Mouse (Mus musculus) neural tube, embryonic 13.5 days (tissue): ENCODE data around the gene Hnrnpul1. TPM values are rescaled to one million over a fixed set of nuclear protein-coding genes. Genes with fewer than 3 reads are reported as not detected.

Source experiments
- ATAC-seq: fragments of 200-750 bp; cut with Nextera tagmentation; 2 replicates; pipeline ENCODE4 v1.8.0; 2017; ENCODE audit warnings: low read depth, mild to moderate bottlenecking, moderate TSS enrichment, moderate library complexity
- H3K27ac ChIP-seq: fragments of 300-500 bp; sonication (generic); replicated peaks from 2 replicates; pipeline ENCODE4 v1.5.1; 2015; ENCODE audit warnings: moderate library complexity, mild to moderate bottlenecking, inconsistent platforms
- H3K27me3 ChIP-seq: fragments of 300-500 bp; sonication (generic); 2 replicates; pipeline ENCODE4 v1.6.1; 2015; ENCODE audit warnings: mild to moderate bottlenecking, inconsistent platforms
- H3K36me3 ChIP-seq: fragments of 300-500 bp; sonication (generic); 2 replicates; pipeline ENCODE4 v1.6.1; 2015; ENCODE audit warnings: mild to moderate bottlenecking, inconsistent platforms
- H3K4me1 ChIP-seq: fragments of 300-500 bp; sonication (generic); replicated peaks from 2 replicates; pipeline ENCODE4 v1.6.1; 2015; ENCODE audit warnings: inconsistent platforms
- H3K4me2 ChIP-seq: fragments of 300-500 bp; sonication (generic); 2 replicates; pipeline ENCODE4 v1.6.1; 2015; ENCODE audit warnings: inconsistent platforms, mild to moderate bottlenecking, moderate library complexity
- H3K4me3 ChIP-seq: fragments of 300-500 bp; sonication (generic); 2 replicates; pipeline ENCODE4 v1.5.1; 2015; ENCODE audit warnings: mild to moderate bottlenecking, inconsistent platforms
- H3K9ac ChIP-seq: fragments of 300-500 bp; sonication (generic); 2 replicates; pipeline ENCODE4 v1.6.1; 2015; ENCODE audit warnings: moderate library complexity, mild to moderate bottlenecking, inconsistent platforms
- H3K9me3 ChIP-seq: fragments of 300-500 bp; sonication (generic); 2 replicates; pipeline ENCODE4 v1.6.1; 2016; ENCODE audit warnings: inconsistent platforms
- WGBS: fragments of 180-500 bp; shearing (Covaris S2); methylation state at CpG from one replicate; pipeline ENCODE4 v1.1.7; 2015; 5-methylcytosine and 5-hydroxymethylcytosine counted together
- polyA plus RNA-seq: library from polyadenylated mRNA; unstranded; fragments of >200 nt; fragmentation: Nextera tagmentation; extraction: Ambion mirVana; gene quantifications from 2 replicates; pipeline ENCODE4 v1.2.1, GENCODE M21; 2015

The Hnrnpul1 gene
- polyA plus RNA-seq, 1 experiment from 2014 or later, result 45.1 TPM

DNA sequence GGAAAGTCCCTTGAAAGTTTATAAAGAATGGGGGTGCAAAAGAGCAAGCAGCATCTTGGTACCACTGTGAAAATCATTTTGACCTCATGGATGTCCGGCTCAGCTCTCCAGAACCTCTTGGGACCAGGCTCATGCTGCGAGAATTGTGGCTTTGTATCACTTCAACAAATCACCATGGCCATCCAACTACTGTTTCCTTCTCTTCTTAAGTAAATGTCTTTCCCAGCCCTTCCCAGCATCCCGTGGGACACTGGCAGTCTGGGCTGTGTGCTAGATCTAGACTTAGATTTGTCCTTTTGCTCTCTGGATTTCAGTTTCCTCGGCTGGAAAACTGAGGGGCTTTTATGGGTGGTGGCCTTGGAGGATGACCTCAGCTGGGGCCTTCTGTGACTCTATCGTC, 13.7 kb upstream of the Hnrnpul1 start:
- 84% methylated on average over 5 of the region's 5 CpGs for WGBS
- H3K4me1 ChIP-seq, result no peaks in the 10 kb centered on the region

DNA sequence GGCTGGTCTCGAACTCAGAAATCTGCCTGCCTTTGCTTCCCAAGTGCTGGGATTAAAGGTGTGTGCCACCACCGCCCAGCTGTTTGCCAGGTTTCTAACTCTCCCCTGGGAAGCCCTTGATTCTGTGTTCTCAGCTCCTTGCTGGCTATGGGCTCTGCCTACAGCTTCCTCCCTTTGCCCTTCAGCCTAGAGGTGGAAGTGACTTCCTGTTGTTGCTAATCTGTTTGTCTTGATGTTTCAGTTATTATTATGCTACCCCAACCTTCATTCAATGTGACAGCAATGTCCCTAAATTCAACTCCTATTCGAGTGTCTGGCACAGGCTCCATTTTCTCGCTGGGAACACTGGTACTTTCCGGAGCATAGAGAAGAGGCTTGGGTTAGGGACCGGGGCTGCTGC, 11.6 kb upstream of the Hnrnpul1 start:
- Histone ChIP-seq H3K9me3 (no peaks in the 10 kb centered on the region), H3K4me3 (no peak overlapping the region), H3K36me3 (peaks cover 9% of the 10 kb centered on the region; the same call in 1 of the 2 replicates), H3K27me3 (no peaks in the 10 kb centered on the region), H3K4me2 (no peak overlapping the region), H3K4me1 (no peaks in the 10 kb centered on the region), H3K27ac (no peak overlapping the region), H3K9ac (no peak overlapping the region)
- no peak for ATAC-seq
- WGBS, result 85% methylated on average over 6 of the region's 6 CpGs

More for the DNA sequence above, 13.7 kb upstream of the Hnrnpul1 start:
- H3K9me3 ChIP-seq, result no peaks in the 10 kb centered on the region
- H3K27ac ChIP-seq, result no peak overlapping the region
- peaks cover 14% of the 10 kb centered on the region; the same call in 1 of the 2 replicates for H3K36me3 ChIP-seq
- no peak for ATAC-seq
- H3K9ac ChIP-seq, result no peak overlapping the region
- no peak overlapping the region for H3K4me3 ChIP-seq
- no peak overlapping the region for H3K4me2 ChIP-seq
- H3K27me3 ChIP-seq, result no peaks in the 10 kb centered on the region

GRCm38 (mm10) chr7:25764221-25764620, 9.7 kb upstream of the Hnrnpul1 start:
- no peaks in the 10 kb centered on the region for H3K4me1 ChIP-seq
- peaks cover 12% of the 10 kb centered on the region; the same call in 1 of the 2 replicates for H3K36me3 ChIP-seq
- no peak overlapping the region for H3K27ac ChIP-seq
- no peak for ATAC-seq
- WGBS, result 53% methylated on average over 5 of the region's 5 CpGs
- no peaks in the 10 kb centered on the region for H3K27me3 ChIP-seq
- H3K4me3 ChIP-seq, result no peak overlapping the region
- no peak overlapping the region for H3K4me2 ChIP-seq
- H3K9me3 ChIP-seq, result no peaks in the 10 kb centered on the region
- no peak overlapping the region for H3K9ac ChIP-seq

GRCm38 (mm10) chr7:25763678-25764077, 9.1 kb upstream of the Hnrnpul1 start:
- Histone ChIP-seq H3K36me3 (peaks cover 12% of the 10 kb centered on the region; the same call in 1 of the 2 replicates), H3K27ac (no peak overlapping the region), H3K27me3 (no peaks in the 10 kb centered on the region), H3K4me3 (no peak overlapping the region), H3K9me3 (no peaks in the 10 kb centered on the region), H3K9ac (no peak overlapping the region), H3K4me1 (no peaks in the 10 kb centered on the region), H3K4me2 (no peak overlapping the region)
- no peak for ATAC-seq
- WGBS, result 68% methylated on average over 11 of the region's 11 CpGs

DNA sequence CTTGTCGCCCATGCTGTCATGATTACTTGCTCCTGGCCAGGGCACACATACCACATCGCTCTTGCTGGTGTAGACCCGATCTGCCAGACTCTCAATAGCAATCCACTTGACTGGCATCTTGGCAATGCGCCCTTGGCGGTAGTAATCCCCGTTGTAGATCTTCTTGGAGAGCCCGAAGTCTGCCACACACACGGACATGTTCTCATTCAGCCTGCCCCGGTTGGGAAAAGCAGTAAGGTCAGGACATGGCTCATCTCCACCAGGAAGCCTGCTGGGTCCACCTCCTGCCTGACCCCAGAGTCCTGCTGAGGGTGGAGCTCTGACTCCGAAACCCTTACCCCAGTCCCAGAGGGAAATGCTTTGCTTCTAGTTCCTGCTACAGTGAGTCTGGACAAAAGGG, 6.8 kb upstream of the Hnrnpul1 start:
- Histone ChIP-seq H3K4me2 (no peak overlapping the region), H3K9ac (no peak overlapping the region), H3K4me1 (no peaks in the 10 kb centered on the region; the same call in 1 of the 2 replicates), H3K27me3 (no peaks in the 10 kb centered on the region), H3K9me3 (no peaks in the 10 kb centered on the region), H3K4me3 (no peak overlapping the region), H3K27ac (no peak overlapping the region), H3K36me3 (0 out of 2 replicates have a peak, but pooled peaks cover 3% of the 10 kb centered on the region)
- 87% methylated on average over 10 of the region's 10 CpGs for WGBS
- ATAC-seq, result no peak

DNA sequence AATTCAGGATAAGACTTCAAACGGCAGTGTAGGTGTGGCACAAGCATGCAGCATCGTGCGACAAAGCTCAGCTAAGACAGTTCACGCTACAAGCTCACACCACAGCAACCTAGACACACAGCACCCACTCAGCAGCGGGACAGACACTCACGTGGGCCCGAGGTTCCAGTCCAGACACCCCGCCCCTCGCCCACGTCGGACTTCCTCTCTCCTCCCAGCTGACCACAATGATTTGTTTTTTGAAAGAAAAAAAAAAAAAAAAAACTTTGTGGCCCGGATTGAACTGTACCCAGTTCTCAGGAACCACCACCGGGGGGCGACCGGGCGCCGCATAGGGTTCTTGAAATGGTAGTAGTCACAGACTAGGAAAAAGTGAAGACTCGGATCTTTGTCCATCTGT, 1.5 kb upstream of the Hnrnpul1 start:
- Histone ChIP-seq H3K4me2 (peak overlapping the region; percentile 89), H3K27me3 (no peaks in the 10 kb centered on the region), H3K4me3 (peak overlapping the region; percentile 99), H3K9ac (peak overlapping the region; percentile 72), H3K4me1 (peaks cover 27% of the 10 kb centered on the region), H3K36me3 (peaks cover 8% of the 10 kb centered on the region), H3K27ac (peak overlapping the region; percentile 95), H3K9me3 (no peaks in the 10 kb centered on the region)
- ATAC-seq, result peak; percentile 30
- WGBS, result under 1% methylated on average over 18 of the region's 18 CpGs

DNA sequence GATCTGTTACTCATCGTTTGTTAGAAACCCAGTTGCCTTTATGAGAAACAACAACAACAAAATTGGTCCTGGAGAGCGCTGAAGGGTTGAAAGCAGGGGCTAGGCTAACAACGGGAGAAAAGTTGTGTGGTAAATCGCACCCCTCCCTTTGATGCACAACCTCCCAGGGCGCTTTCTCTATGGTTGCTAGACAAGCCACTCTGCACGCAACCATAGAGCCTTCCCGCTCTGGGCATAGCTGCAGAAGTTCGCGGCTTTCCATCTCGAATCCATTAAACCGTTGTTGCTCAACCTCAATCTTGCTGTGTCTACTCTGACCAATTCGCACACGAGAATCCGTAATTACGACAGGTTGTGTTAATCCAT, 894 bp upstream of the Hnrnpul1 start:
- H3K27ac ChIP-seq, result peak overlapping the region; percentile 95
- H3K4me1 ChIP-seq, result peaks cover 27% of the 10 kb centered on the region
- peaks cover 13% of the 10 kb centered on the region for H3K36me3 ChIP-seq
- no peaks in the 10 kb centered on the region for H3K9me3 ChIP-seq
- H3K27me3 ChIP-seq, result no peaks in the 10 kb centered on the region
- peak overlapping the region; percentile 89 for H3K4me2 ChIP-seq
- peak overlapping the region; percentile 72 for H3K9ac ChIP-seq
- peak overlapping the region; percentile 99 for H3K4me3 ChIP-seq
- WGBS, result under 1% methylated on average over 15 of the region's 15 CpGs
- peak; percentile 63 for ATAC-seq

GRCm38 (mm10) chr7:25754439-25754737, 169 bp downstream of the Hnrnpul1 start:
- Histone ChIP-seq H3K36me3 (peaks cover 19% of the 10 kb centered on the region), H3K27me3 (no peaks in the 10 kb centered on the region), H3K9me3 (no peaks in the 10 kb centered on the region), H3K4me3 (peak overlapping the region; percentile 99), H3K4me2 (peak overlapping the region; percentile 89), H3K9ac (peak overlapping the region; percentile 99), H3K27ac (peak overlapping the region; percentile 95), H3K4me1 (peaks cover 27% of the 10 kb centered on the region)
- WGBS, result 1% methylated on average over 30 of the region's 30 CpGs
- no peak for ATAC-seq

DNA sequence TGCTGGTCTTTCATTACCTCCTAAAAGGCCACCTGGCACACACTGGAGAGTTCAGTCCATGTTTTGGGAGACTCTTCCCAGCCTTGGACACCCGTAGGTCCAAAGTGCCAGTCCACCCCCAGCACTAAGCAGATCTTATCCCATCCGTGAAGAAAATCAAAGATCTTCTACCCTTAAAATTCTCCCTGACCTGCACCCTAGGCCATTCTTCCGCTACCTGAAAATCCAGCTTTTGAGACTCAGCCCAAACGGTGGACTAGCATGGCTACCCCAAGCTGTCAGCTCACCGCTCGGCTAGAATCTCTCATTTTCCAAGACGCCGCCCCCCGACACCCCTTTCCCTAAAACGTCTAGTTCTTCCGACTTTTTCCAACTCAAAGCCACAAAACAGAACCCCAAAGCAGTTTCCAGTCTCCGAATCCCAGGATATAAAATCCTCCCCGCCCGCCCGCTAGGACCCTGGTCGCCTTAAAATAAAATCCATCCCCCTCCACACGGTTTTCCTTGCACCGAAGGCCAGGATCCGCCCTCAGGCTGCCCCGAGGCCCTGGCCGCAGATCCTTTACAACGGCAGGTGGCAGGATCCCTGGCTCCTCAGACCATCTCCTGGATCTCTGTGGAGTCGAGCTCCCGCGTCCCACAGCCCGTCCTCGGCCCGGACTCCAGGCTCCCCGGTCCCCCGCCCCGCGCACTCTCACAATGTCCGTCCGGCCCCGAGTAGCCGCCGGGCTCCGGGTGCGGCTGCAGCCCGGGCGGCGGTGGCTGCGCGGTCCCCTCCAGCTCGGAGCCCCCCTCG, 716 bp downstream of the Hnrnpul1 start:
- H3K9ac ChIP-seq, result peak overlapping the region; percentile 99
- peak overlapping the region; percentile 99 for H3K4me3 ChIP-seq
- peak overlapping the region; percentile 89 for H3K4me2 ChIP-seq
- no peaks in the 10 kb centered on the region for H3K27me3 ChIP-seq
- ATAC-seq, result peak; percentile 9
- under 1% methylated on average over 46 of the region's 46 CpGs for WGBS
- H3K9me3 ChIP-seq, result no peaks in the 10 kb centered on the region
- H3K4me1 ChIP-seq, result peaks cover 27% of the 10 kb centered on the region
- peaks cover 25% of the 10 kb centered on the region for H3K36me3 ChIP-seq
- peak overlapping the region; percentile 95 for H3K27ac ChIP-seq

DNA sequence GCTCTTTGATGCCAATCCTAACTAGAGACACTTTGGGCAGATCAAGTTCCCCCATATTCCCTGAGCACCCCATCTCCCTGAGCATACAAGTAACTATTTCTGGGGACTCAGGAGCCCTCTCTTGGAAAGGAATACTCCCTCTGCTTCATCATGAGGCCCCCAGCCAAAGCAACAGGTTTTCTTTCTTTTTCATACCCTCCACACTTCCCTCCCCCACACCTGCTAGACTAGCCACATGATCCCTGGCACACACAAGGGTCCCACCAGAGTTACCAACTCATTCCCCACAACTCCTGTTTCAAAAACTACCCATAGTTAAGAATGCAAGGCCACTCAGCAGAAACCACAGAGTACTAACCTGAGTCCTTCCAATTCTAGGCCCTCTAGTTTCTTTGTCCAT, 1.5 kb downstream of the Hnrnpul1 start:
- H3K4me2 ChIP-seq, result peak overlapping the region; percentile 89
- peaks cover 32% of the 10 kb centered on the region for H3K36me3 ChIP-seq
- H3K9me3 ChIP-seq, result no peaks in the 10 kb centered on the region
- peak overlapping the region; percentile 99 for H3K4me3 ChIP-seq
- no peaks in the 10 kb centered on the region for H3K27me3 ChIP-seq
- no peak for ATAC-seq
- H3K27ac ChIP-seq, result no peak overlapping the region
- peak overlapping the region; percentile 99 for H3K9ac ChIP-seq
- peaks cover 27% of the 10 kb centered on the region for H3K4me1 ChIP-seq

- ATAC-seq, result no peak
- WGBS, result 79% methylated on average over 3 of the region's 3 CpGs
- no peaks in the 10 kb centered on the region for H3K27me3 ChIP-seq
Observed at GRCm38 (mm10) chr7:25746844-25747243, 7.7 kb downstream of the Hnrnpul1 start.

DNA sequence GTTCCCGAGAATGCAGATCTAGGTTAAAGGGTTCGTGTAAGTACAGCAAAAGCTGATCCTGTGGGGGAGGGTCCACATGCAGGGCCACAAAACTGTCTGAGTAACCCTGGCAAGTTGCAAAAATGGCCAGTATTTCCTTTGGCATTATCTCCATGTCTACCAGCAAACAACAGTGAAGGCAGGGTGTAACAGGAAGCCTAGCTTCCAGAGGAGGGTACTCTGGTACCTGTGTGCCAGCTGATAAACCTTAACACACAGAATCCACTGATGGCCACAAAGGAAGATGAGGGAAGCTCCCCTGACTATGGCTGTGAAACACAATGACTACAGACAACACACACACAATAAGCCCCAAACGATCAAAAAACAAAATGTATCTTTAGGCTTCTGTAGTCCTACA, 16.3 kb downstream of the Hnrnpul1 start:
- WGBS, result 96% methylated on average over 3 of the region's 3 CpGs
- no peak for ATAC-seq

More at GRCm38 (mm10) chr7:25746844-25747243, 7.7 kb downstream of the Hnrnpul1 start:
- Histone ChIP-seq H3K9ac (no peak overlapping the region), H3K4me1 (peaks cover 8% of the 10 kb centered on the region), H3K4me2 (no peak overlapping the region), H3K27ac (no peak overlapping the region), H3K4me3 (no peak overlapping the region), H3K36me3 (peaks cover 94% of the 10 kb centered on the region), H3K9me3 (no peaks in the 10 kb centered on the region)

DNA sequence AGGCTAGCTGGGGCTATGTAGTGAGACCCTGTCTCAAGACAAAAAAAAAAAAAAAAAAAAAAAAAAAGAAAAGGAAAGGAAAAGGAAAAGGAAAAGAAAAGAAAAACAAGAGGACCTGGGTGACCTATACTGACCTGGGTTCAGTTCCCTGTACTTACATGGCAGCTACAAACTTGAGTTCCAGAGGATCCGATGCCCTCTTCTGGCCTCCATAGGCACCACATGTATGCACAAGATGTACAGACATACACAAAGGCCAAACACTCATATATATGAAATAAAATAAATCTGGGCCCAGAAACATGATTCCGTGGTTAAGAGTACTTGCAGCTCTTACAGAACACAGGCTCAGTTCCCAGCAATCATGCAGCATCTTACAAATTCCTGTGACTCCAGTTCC, 17.6 kb downstream of the Hnrnpul1 start:
- WGBS, result 97% methylated on average over 2 of the region's 2 CpGs
- no peak for ATAC-seq
- H3K27me3 ChIP-seq, result no peaks in the 10 kb centered on the region
- H3K4me1 ChIP-seq, result no peaks in the 10 kb centered on the region
- H3K9me3 ChIP-seq, result no peaks in the 10 kb centered on the region
- H3K4me3 ChIP-seq, result no peak overlapping the region
- H3K27ac ChIP-seq, result no peak overlapping the region
- peaks cover 97% of the 10 kb centered on the region for H3K36me3 ChIP-seq
- no peak overlapping the region for H3K9ac ChIP-seq
- H3K4me2 ChIP-seq, result no peak overlapping the region

More for the DNA sequence above, 16.3 kb downstream of the Hnrnpul1 start:
- H3K27me3 ChIP-seq, result no peaks in the 10 kb centered on the region
- H3K4me2 ChIP-seq, result no peak overlapping the region
- H3K9me3 ChIP-seq, result no peaks in the 10 kb centered on the region
- H3K4me3 ChIP-seq, result no peak overlapping the region
- H3K4me1 ChIP-seq, result no peaks in the 10 kb centered on the region
- H3K27ac ChIP-seq, result no peak overlapping the region
- peaks cover 97% of the 10 kb centered on the region for H3K36me3 ChIP-seq
- no peak overlapping the region for H3K9ac ChIP-seq
